In the genomic region with DNA sequence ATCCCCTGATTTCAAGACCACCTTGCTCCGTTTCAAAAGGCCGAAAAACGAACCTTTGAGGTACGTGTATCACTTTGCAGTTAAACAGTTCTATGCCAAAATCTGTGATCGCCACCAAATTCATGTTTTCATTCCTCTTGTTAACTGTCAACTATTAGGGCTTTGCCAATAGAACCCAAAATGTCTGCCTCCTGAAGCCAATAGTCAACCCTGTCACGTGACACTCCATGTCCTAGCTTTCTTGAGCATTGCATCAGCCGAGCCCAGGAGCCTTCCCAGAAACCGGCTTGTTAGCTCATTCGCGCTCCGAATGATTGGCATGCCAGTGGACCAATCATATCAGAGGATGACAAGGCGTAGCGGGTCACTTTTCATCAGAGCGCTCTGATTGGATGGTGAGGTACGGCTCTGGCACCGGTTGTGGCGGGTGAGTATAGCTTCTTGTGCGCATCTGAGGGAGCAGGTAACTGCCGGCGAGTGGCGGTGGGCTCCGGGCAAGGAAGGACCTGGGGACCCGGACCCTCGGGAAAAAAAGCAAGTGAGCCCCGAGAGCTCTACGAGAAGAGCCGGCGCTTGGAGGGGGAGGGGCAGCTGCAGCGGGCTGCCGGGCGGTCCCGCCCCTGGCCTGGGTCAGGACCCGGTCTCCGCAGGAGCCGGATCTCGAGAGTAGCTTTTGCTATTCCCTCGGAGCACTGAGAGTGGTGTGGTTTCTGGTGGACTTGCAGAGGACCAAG, we compare ENCODE assay signal across 8 mouse cellular contexts. TPM values are rescaled to one million over a fixed set of nuclear protein-coding genes. Genes with fewer than 3 reads are reported as not detected.
DNase-seq lines count a peak whose midpoint lies in the region; ATAC-seq and TF ChIP-seq lines count a peak whose summit lies in the region.

No protein-coding gene starts in this region.

- TF ChIP-seq CTCF in gastrocnemius, adult 2 months (IDR thresholded peaks at IDR 0.05) = no peak
- TF ChIP-seq CTCF in hindbrain, postnatal 0 days (IDR thresholded peaks at IDR 0.05; ENCODE audit: low read depth) = no peak
- TF ChIP-seq CTCF in left cerebral cortex, adult 2 months (IDR thresholded peaks at IDR 0.05) = no peak

- peak; percentile 100 for DNase-seq in ZHBTc4 (ENCODE audit: low read depth, low spot score)
- DNase-seq in gastrocnemius, adult 2 months = peak; percentile 98
- DNase-seq in hindbrain, postnatal 0 days (ENCODE audit: low spot score) = peak; percentile 100
- DNase-seq in left cerebral cortex, adult 2 months (ENCODE audit: extremely low spot score in 1 of 2, low spot score in 2 of 2) = peak; percentile 95 to 99
- DNase-seq in right cerebral cortex, adult 2 months (ENCODE audit: low spot score in 2 of 2) = peak; percentile 99 to 100
- peak; percentile 99 for DNase-seq in urinary bladder, postnatal 14 days (ENCODE audit: low spot score)

- no peaks in the 10 kb centered on the region for H3K27me3 ChIP-seq in hindbrain, postnatal 0 days (ENCODE audit: insufficient read depth, low read length)

- peak overlapping the region; percentile 69 for H3K4me2 ChIP-seq in hindbrain, postnatal 0 days (ENCODE audit: low read depth, low read length)

- ATAC-seq in common myeloid progenitor, adult 5-6 weeks (replicated peaks; ENCODE audit: low read depth, poor library complexity, severe bottlenecking) = peak; percentile 99
- ATAC-seq in hindbrain, postnatal 0 days = peak; percentile 100
- ATAC-seq in megakaryocyte, adult 5-6 weeks (ENCODE audit: poor library complexity, severe bottlenecking) = peak; percentile 99

- H3K4me3 ChIP-seq in gastrocnemius, adult 2 months = peak overlapping the region; percentile 80
- H3K4me3 ChIP-seq in hindbrain, postnatal 0 days (ENCODE audit: low read length) = peak overlapping the region; percentile 85
- H3K4me3 ChIP-seq in left cerebral cortex, adult 2 months = peak overlapping the region; percentile 98

- intact Hi-C loops in gastrocnemius, adult 2 months (cut with DNase I) = no loop called here
- intact Hi-C loops in left cerebral cortex, adult 2 months (cut with DNase I) = no loop called here

- WGBS in hindbrain, postnatal 0 days = 6% methylated on average over 37 of the region's 37 CpGs

- H3K9me3 ChIP-seq in hindbrain, postnatal 0 days (ENCODE audit: low read length) = no peaks in the 10 kb centered on the region

- peak overlapping the region; percentile 91 for H3K9ac ChIP-seq in hindbrain, postnatal 0 days (replicated peaks; ENCODE audit: low read length)

- H3K4me1 ChIP-seq in hindbrain, postnatal 0 days (ENCODE audit: insufficient read depth, low read length) = no peaks in the 10 kb centered on the region; the same call in 1 of the 2 replicates

- peak overlapping the region; percentile 99 for H3K27ac ChIP-seq in gastrocnemius, adult 2 months
- H3K27ac ChIP-seq in hindbrain, postnatal 0 days = peak overlapping the region; percentile 93
- peak overlapping the region; percentile 95 for H3K27ac ChIP-seq in left cerebral cortex, adult 2 months

- peaks cover 23% of the 10 kb centered on the region for H3K36me3 ChIP-seq in hindbrain, postnatal 0 days (ENCODE audit: insufficient read depth, low read length)

RNA-seq across cellular contexts. Expression of a gene that starts 0.7 kb away (rescaled TPM):
- total RNA-seq in common myeloid progenitor, adult 5-6 weeks (2017) = 45.0 and 48.4 TPM in 2 replicates
- total RNA-seq in gastrocnemius, adult 2 months (2021) = 10 to 100 TPM; 50.5 to 54.2 TPM
- 97.9 and 99.5 TPM in 2 replicates for total RNA-seq in hindbrain, postnatal 0 days (2014; rRNA removed)
- polyA plus RNA-seq in hindbrain, postnatal 0 days (2015; fragmentation: Nextera tagmentation; extraction: Ambion mirVana) = 74.3 and 82.2 TPM in 2 replicates
- total RNA-seq in left cerebral cortex, adult 2 months (2021) = 100 to 1,000 TPM in 1 of 2 experiments, 10 to 100 TPM in 1; 90.2 to 103 TPM
- 8.4 and 10.3 TPM in 2 replicates for total RNA-seq in megakaryocyte, adult 5-6 weeks (2015)
- 26.0 and 29.3 TPM in 2 replicates for total RNA-seq in megakaryocyte, adult 5-6 weeks (2017)

RNA-seq across cellular contexts. Expression of a gene that starts 2.1 kb away (rescaled TPM):
- 14.0 and 14.6 TPM in 2 replicates for total RNA-seq in common myeloid progenitor, adult 5-6 weeks (2017)
- 10 to 100 TPM; 11.4 to 13.0 TPM for total RNA-seq in gastrocnemius, adult 2 months (2021)
- 12.8 and 13.1 TPM in 2 replicates for total RNA-seq in hindbrain, postnatal 0 days (2014; rRNA removed)
- polyA plus RNA-seq in hindbrain, postnatal 0 days (2015; fragmentation: Nextera tagmentation; extraction: Ambion mirVana) = 5.4 and 5.8 TPM in 2 replicates
- 10 to 100 TPM; 21.3 to 22.5 TPM for total RNA-seq in left cerebral cortex, adult 2 months (2021)
- 4.3 and 5.5 TPM in 2 replicates for total RNA-seq in megakaryocyte, adult 5-6 weeks (2015)
- 8.6 and 10.5 TPM in 2 replicates for total RNA-seq in megakaryocyte, adult 5-6 weeks (2017)

RNA-seq across cellular contexts. Expression of a gene that starts 22.5 kb away (rescaled TPM):
- 28.1 and 55.6 TPM in 2 replicates for total RNA-seq in common myeloid progenitor, adult 5-6 weeks (2017)
- total RNA-seq in gastrocnemius, adult 2 months (2021) = not detected
- total RNA-seq in hindbrain, postnatal 0 days (2014; rRNA removed) = 11.8 TPM in 1 of 2 replicates, not detected in the other
- not detected in 2 replicates for polyA plus RNA-seq in hindbrain, postnatal 0 days (2015; fragmentation: Nextera tagmentation; extraction: Ambion mirVana)
- total RNA-seq in left cerebral cortex, adult 2 months (2021) = not detected
- total RNA-seq in megakaryocyte, adult 5-6 weeks (2015) = 7.4 and 13.8 TPM in 2 replicates
- 11.3 and 13.4 TPM in 2 replicates for total RNA-seq in megakaryocyte, adult 5-6 weeks (2017)

RNA-seq across cellular contexts. Expression of a gene that starts 36.0 kb away (rescaled TPM):
- total RNA-seq in common myeloid progenitor, adult 5-6 weeks (2017) = 51.1 and 51.8 TPM in 2 replicates
- total RNA-seq in gastrocnemius, adult 2 months (2021) = 10 to 100 TPM; 29.4 to 30.2 TPM
- total RNA-seq in hindbrain, postnatal 0 days (2014; rRNA removed) = 30.9 and 35.1 TPM in 2 replicates
- polyA plus RNA-seq in hindbrain, postnatal 0 days (2015; fragmentation: Nextera tagmentation; extraction: Ambion mirVana) = 10.8 and 10.9 TPM in 2 replicates
- total RNA-seq in left cerebral cortex, adult 2 months (2021) = 10 to 100 TPM; 26.8 to 26.9 TPM
- 41.4 and 44.5 TPM in 2 replicates for total RNA-seq in megakaryocyte, adult 5-6 weeks (2015)
- total RNA-seq in megakaryocyte, adult 5-6 weeks (2017) = 22.4 and 32.5 TPM in 2 replicates

RNA-seq across cellular contexts. Expression of a gene that starts 58.6 kb away (rescaled TPM):
- 0.27 TPM in 1 of 2 replicates, not detected in the other for total RNA-seq in common myeloid progenitor, adult 5-6 weeks (2017)
- 1 to 10 TPM in 1 of 2 experiments, under 1 TPM in 1; 0.36 to 1.1 TPM for total RNA-seq in gastrocnemius, adult 2 months (2021)
- not detected in 2 replicates for total RNA-seq in hindbrain, postnatal 0 days (2014; rRNA removed)
- polyA plus RNA-seq in hindbrain, postnatal 0 days (2015; fragmentation: Nextera tagmentation; extraction: Ambion mirVana) = 0.55 and 0.58 TPM in 2 replicates
- total RNA-seq in left cerebral cortex, adult 2 months (2021) = 1 to 10 TPM; 3.7 to 6.4 TPM
- not detected in 2 replicates for total RNA-seq in megakaryocyte, adult 5-6 weeks (2015)
- not detected in 2 replicates for total RNA-seq in megakaryocyte, adult 5-6 weeks (2017)

Comparison
In these comparisons a context has a peak if more than half of its experiments do, and no peak if none do; other contexts are left out.
1. Peak in every context shown above with its lines: DNase-seq, ATAC-seq, H3K4me3 ChIP-seq and H3K27ac ChIP-seq.